Mouse (Mus musculus) liver, postnatal 0 days (tissue): Measurements from ENCODE around the gene Adamts7.

Experiments
- CTCF ChIP-seq: sonication (generic); IDR thresholded peaks from 2 replicates; pipeline ENCODE4 v1.5.1; 2016; ENCODE audit warnings: antibody characterized with exemption, low read depth
- EP300 ChIP-seq: IDR thresholded peaks from 2 replicates; pipeline ENCODE4 v1.6.1; 2016; ENCODE audit warnings: antibody characterized with exemption, low read depth, mild to moderate bottlenecking

GRCm38 (mm10) chr9:90241618-90242017 is 78.7 kb downstream of the Adamts7 start:
- peak; percentile 90 for TF ChIP-seq CTCF
- TF ChIP-seq EP300: peak; percentile 56
